Mouse (Mus musculus) lung, adult 10 weeks (tissue): ENCODE data around the gene Amelx. TPM values are rescaled to one million over a fixed set of nuclear protein-coding genes. Genes with fewer than 3 reads are reported as not detected.

Experiments
- polyA plus RNA-seq: library from polyadenylated mRNA; stranded (reverse); fragments of 350-450 nt; fragmentation: Illumina TruSeq; extraction: RNeasy Lipid Tissue Mini Kit (QIAGEN cat#74804); gene quantifications from one replicate; pipeline ENCODE4 v1.2.3, GENCODE M21; 2014; ENCODE audit warnings: low read depth, low replicate concordance; ENCODE audit not compliant: insufficient read depth

The Amelx gene
- polyA plus RNA-seq, result not detected

DNA sequence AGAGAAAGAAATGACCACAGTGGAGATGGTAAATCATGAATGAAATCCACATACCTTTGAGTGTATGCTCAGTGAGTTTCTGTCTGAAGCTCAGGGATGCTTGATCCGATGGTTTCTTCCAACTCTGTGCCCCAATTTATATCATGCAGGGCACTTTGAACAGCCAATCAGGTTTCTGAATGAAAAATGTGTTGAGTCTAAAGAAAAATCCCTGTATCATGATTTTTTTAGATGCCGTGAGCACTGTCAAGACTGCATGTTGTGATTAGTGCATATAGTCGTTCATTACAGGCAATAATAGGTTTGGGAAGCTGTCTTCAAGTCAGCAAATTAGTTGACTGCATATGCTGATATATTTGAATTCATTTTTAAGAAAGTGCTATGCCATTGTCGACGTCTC is at the start of gene Amelx:
Gene Amelx (minus strand): TSS at position 101 of the 400 bp plus-strand sequence.

Other genes starting within 250 kb of the Amelx start
- gene Hccs, start 133.2 kb upstream of the Amelx start, polyA plus RNA-seq, result 11.6 TPM